18 mouse cellular contexts compared by ENCODE assay signal in genomic region chr9:42458741-42459515, GRCm38 (mm10). TPM values are rescaled to one million over a fixed set of nuclear protein-coding genes. Genes with fewer than 3 reads are reported as not detected.
DNase-seq lines count a peak whose midpoint lies in the region; ATAC-seq and TF ChIP-seq lines count a peak whose summit lies in the region.
"Had no signal": no experiment of that assay in that cellular context is flagged by ENCODE, and none has a peak within 500 bp of the region (broad histone marks: within the 10 kb centered on the region; RNA-seq: fewer than 3 reads in every experiment).

No protein-coding gene starts in this region.

- no peak overlapping the region for H3K4me3 ChIP-seq in cerebellum, adult 2 months (replicated peaks; ENCODE audit: insufficient read depth, low read depth, low read length)
- H3K4me3 ChIP-seq in layer of hippocampus, adult 2 months = no peak overlapping the region
- peak overlapping the region; percentile 49 for H3K4me3 ChIP-seq in liver, postnatal 0 days (ENCODE audit: low read depth, low read length)
- no peak overlapping the region for H3K4me3 ChIP-seq in forebrain, embryonic 12.5 days (replicated peaks)
- H3K4me3 ChIP-seq: embryonic facial prominence, embryonic 12.5 days; gastrocnemius, adult 2 months; limb, embryonic 13.5 days had no signal

- H3K27me3 ChIP-seq in cerebellum, adult 2 months (ENCODE audit: control insufficient read depth, insufficient read depth, low read length) = no peaks in the 10 kb centered on the region
- H3K27me3 ChIP-seq in liver, postnatal 0 days (ENCODE audit: insufficient read depth, low read length) = no peaks in the 10 kb centered on the region
- H3K27me3 ChIP-seq in forebrain, embryonic 12.5 days = no peaks in the 10 kb centered on the region
- H3K27me3 ChIP-seq: embryonic facial prominence, embryonic 12.5 days; limb, embryonic 13.5 days had no signal

- intact Hi-C loops in left cerebral cortex, postnatal 4 days (cut with DNase I) = no loop called here

- TF ChIP-seq CTCF in cerebellum, adult 2 months (IDR thresholded peaks at IDR 0.05; ENCODE audit: borderline replicate concordance, insufficient read depth, low read depth, low read length) = 0 out of 2 replicates have a peak, but pooled peaks have one; percentile 2
- TF ChIP-seq CTCF in layer of hippocampus, adult 2 months (conservative IDR thresholded peaks at IDR 0.05) = no peak
- no peak for TF ChIP-seq CTCF in liver, postnatal 0 days (IDR thresholded peaks at IDR 0.05; ENCODE audit: low read depth)

- peaks cover 24% of the 10 kb centered on the region for H3K4me1 ChIP-seq in cerebellum, adult 2 months (ENCODE audit: control insufficient read depth, insufficient read depth, low read length)
- peaks cover 54% of the 10 kb centered on the region for H3K4me1 ChIP-seq in liver, postnatal 0 days (ENCODE audit: insufficient read depth)
- peaks cover 18% of the 10 kb centered on the region for H3K4me1 ChIP-seq in forebrain, embryonic 12.5 days

- no peak for TF ChIP-seq EP300 in liver, postnatal 0 days (IDR thresholded peaks at IDR 0.05; ENCODE audit: low read depth)

- no peak for ATAC-seq in liver, postnatal 0 days
- ATAC-seq in forebrain, embryonic 12.5 days (ENCODE audit: low FRiP score) = no peak
- ATAC-seq: forebrain, embryonic 14.5 days; hindbrain, embryonic 16.5 days had no signal

- WGBS in cerebellum, adult 2 months = 69% methylated on average over 9 of the region's 9 CpGs
- WGBS in liver, postnatal 0 days (ENCODE audit: insufficient replicate concordance) = 66% methylated on average over 9 of the region's 9 CpGs
- WGBS in forebrain, embryonic 12.5 days = 75% methylated on average over 9 of the region's 9 CpGs

- no peak for DNase-seq in cerebellum, adult 2 months
- no peak for DNase-seq in cerebellum, postnatal 25 days
- DNase-seq in layer of hippocampus, adult 2 months (ENCODE audit: low spot score in 2 of 2) = no peak
- no peak for DNase-seq in layer of hippocampus, adult 18-20 months (ENCODE audit: low spot score in 2 of 2)
- DNase-seq in NIH3T3 (ENCODE audit: low read depth) = peak; percentile 3
- DNase-seq in liver, postnatal 0 days = no peak
- DNase-seq in left cerebral cortex, postnatal 4 days = no peak
- DNase-seq: B cell, adult 2 months; cerebellum, postnatal 14 days; gastrocnemius, adult 2 months; thymus, adult 18-20 months had no signal

- no peaks in the 10 kb centered on the region for H3K36me3 ChIP-seq in liver, postnatal 0 days (replicated peaks; ENCODE audit: insufficient read depth, low read length)
- H3K36me3 ChIP-seq in forebrain, embryonic 12.5 days (replicated peaks) = no peaks in the 10 kb centered on the region
- H3K36me3 ChIP-seq: embryonic facial prominence, embryonic 12.5 days; limb, embryonic 13.5 days had no signal

- H3K27ac ChIP-seq in cerebellum, adult 2 months (ENCODE audit: insufficient read depth, low read length) = no peak overlapping the region
- H3K27ac ChIP-seq in layer of hippocampus, adult 2 months = peak overlapping the region; percentile 16; the same call in 1 of the 2 replicates
- H3K27ac ChIP-seq in liver, postnatal 0 days (ENCODE audit: low read depth) = peak overlapping the region; percentile 76; the same call in 1 of the 2 replicates
- H3K27ac ChIP-seq in forebrain, embryonic 12.5 days = no peak overlapping the region
- H3K27ac ChIP-seq: embryonic facial prominence, embryonic 12.5 days; gastrocnemius, adult 2 months; limb, embryonic 13.5 days had no signal

- TF ChIP-seq POLR2A in cerebellum, adult 2 months (IDR thresholded peaks at IDR 0.05; ENCODE audit: borderline replicate concordance, insufficient read depth, low read length) = no peak

- H3K9me3 ChIP-seq in liver, postnatal 0 days (ENCODE audit: low read length) = no peaks in the 10 kb centered on the region
- no peaks in the 10 kb centered on the region for H3K9me3 ChIP-seq in forebrain, embryonic 12.5 days
- H3K9me3 ChIP-seq: embryonic facial prominence, embryonic 12.5 days; limb, embryonic 13.5 days had no signal

- peak overlapping the region; percentile 67 for H3K4me2 ChIP-seq in liver, postnatal 0 days (ENCODE audit: low read depth, low read length)
- no peak overlapping the region for H3K4me2 ChIP-seq in forebrain, embryonic 12.5 days
- H3K4me2 ChIP-seq: embryonic facial prominence, embryonic 12.5 days; limb, embryonic 13.5 days had no signal

- no peak overlapping the region for H3K9ac ChIP-seq in liver, postnatal 0 days (replicated peaks)
- H3K9ac ChIP-seq in forebrain, embryonic 12.5 days = no peak overlapping the region
- H3K9ac ChIP-seq: embryonic facial prominence, embryonic 12.5 days; limb, embryonic 13.5 days had no signal

RNA-seq across cellular contexts. Expression of gene Tbcel, which starts 48.7 kb away (rescaled TPM):
- 32.8 and 33.0 TPM in 2 replicates for polyA plus RNA-seq in cerebellum, adult 2 months (2012; rRNA removed)
- total RNA-seq in layer of hippocampus, adult 2 months (2021) = 10 to 100 TPM; 57.9 to 61.0 TPM
- total RNA-seq in layer of hippocampus, adult 18-20 months (2021) = 10 to 100 TPM; 57.3 to 60.6 TPM
- polyA plus RNA-seq in liver, postnatal 0 days (2015; fragmentation: Nextera tagmentation; extraction: Ambion mirVana) = 7.0 and 7.6 TPM in 2 replicates
- 4.9 and 6.1 TPM in 2 replicates for polyA plus RNA-seq in forebrain, embryonic 12.5 days (2016; fragmentation: Nextera tagmentation; extraction: Ambion mirVana)
- total RNA-seq in left cerebral cortex, postnatal 4 days (2021) = 10 to 100 TPM; 30.1 to 31.6 TPM

RNA-seq across cellular contexts. Expression of gene Tecta, which starts 59.2 kb away (rescaled TPM):
- polyA plus RNA-seq in cerebellum, adult 2 months (2012; rRNA removed) = 0.21 and 0.23 TPM in 2 replicates
- under 1 TPM; 0.38 to 0.44 TPM for total RNA-seq in layer of hippocampus, adult 2 months (2021)
- under 1 TPM; 0.28 to 0.42 TPM for total RNA-seq in layer of hippocampus, adult 18-20 months (2021)
- polyA plus RNA-seq in liver, postnatal 0 days (2015; fragmentation: Nextera tagmentation; extraction: Ambion mirVana) = 0.07 and 0.09 TPM in 2 replicates
- polyA plus RNA-seq in forebrain, embryonic 12.5 days (2016; fragmentation: Nextera tagmentation; extraction: Ambion mirVana) = 0.18 TPM in 2 replicates
- total RNA-seq in left cerebral cortex, postnatal 4 days (2021) = 1 to 10 TPM in 1 of 2 experiments, under 1 TPM in 1; 0.70 to 1.1 TPM
- total RNA-seq: megakaryocyte-erythroid progenitor cell, adult 5-6 weeks had no signal
- polyA plus RNA-seq: heart, embryonic 14.5 days had no signal

Comparison
In these comparisons a context has a peak if more than half of its experiments do, and no peak if none do; other contexts are left out.
1. H3K27ac ChIP-seq: peak in layer of hippocampus, adult 2 months (single experiment) and liver, postnatal 0 days (single experiment); none in cerebellum, adult 2 months (single experiment) and forebrain, embryonic 12.5 days (single experiment).